Mouse (Mus musculus): ENCODE data around the gene Nav2.

The Nav2 gene

DNA sequence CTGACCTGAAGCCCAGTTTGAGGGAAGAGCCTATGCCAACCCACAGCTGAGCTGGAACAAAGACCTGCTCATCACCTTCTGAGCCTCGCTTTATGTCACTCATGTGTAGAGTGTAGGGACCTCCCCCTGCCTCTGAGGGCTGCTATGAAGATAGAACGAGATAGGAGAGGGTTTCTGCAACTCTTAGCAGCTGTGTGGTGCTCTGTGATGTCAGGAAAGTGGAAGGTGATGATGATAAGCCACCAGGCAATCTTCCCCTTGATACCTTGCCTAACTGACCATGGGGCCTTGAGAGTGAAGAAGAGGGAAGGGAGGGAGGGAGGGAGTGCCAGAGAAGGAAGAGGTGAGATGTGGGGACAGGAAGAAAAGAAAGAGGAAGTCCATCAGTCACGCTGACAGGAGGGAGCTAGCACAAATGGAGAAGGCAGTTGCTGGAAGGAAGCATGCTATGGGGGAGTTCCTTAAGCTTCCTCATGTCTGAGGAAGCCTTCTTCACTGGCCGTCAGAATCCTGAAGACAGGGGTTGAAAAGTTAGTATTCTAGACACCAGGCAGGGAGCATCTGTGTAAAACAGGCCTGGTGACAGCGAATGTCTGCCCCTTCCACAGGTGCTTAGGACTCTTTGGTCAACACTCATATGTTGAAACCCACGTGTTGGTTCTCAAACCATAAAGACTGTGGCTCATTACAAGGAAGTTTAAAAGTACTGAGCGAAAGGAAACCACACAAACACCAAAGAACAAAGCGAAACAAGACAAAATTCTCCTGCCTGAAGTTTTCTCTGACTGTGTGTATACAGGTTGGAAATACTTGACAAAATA is at the start of gene Nav2:
Gene Nav2 (plus strand): TSS at position 196 of the 821 bp plus-strand sequence.
- no peak for DNase-seq (ENCODE audit: extremely low read depth, insufficient read length, low spot score)

GRCm38 (mm10) chr7:48859362-48859761 is 49.2 kb upstream of the Nav2 start:
- DNase-seq (ENCODE audit: extremely low read depth, insufficient read length, low spot score), result no peak

GRCm38 (mm10) chr7:48860948-48861347 is 47.6 kb upstream of the Nav2 start:
- DNase-seq (ENCODE audit: extremely low read depth, insufficient read length, low spot score), result no peak

GRCm38 (mm10) chr7:48861796-48862195 is 46.7 kb upstream of the Nav2 start:
- no peak for DNase-seq (ENCODE audit: extremely low read depth, insufficient read length, low spot score)

DNA sequence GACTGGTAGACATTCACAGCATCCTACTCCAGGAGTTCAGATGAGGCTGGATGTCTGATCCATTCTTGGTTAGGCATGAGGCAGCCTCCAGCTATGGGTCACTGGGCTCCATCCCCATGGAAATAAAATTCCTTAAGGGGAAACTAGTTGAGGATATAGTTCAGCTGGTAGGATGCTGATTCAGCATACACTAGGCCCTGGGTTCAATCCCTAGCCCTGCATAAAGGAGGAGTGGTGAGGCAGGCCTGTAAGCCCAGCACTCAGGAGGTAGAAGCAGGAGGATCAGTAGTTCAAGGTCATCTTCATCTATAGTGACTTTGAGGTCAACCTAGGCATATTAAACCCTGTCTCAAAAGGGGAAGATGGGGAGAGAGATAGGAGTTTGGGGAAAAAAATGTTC is 44.3 kb upstream of the Nav2 start:
- DNase-seq (ENCODE audit: extremely low read depth, insufficient read length, low spot score), result no peak

- DNase-seq (ENCODE audit: extremely low read depth, insufficient read length, low spot score), result no peak
Measured at GRCm38 (mm10) chr7:48864671-48865458, 43.7 kb upstream of the Nav2 start.

GRCm38 (mm10) chr7:48867576-48867975 is 40.9 kb upstream of the Nav2 start:
- no peak for DNase-seq (ENCODE audit: extremely low read depth, insufficient read length, low spot score)

DNA sequence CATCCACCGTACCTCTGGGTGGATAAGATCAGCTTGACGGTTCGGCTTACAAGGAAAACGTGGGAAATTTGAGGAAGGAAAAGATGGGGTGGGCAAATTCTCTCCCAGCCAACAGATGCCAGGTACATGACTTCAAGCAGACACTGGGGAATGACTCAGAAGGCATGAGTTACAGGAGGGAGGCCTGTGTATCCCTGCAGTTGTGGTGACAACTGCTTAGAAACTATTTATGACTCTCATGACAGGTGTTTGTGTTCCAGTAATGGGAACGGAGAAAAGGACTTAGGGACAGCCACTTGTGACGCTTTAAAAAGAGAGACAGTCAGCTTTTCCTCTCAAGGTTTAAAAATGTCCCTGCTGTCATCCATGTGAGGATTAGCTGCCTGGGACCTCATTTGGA is 38.4 kb upstream of the Nav2 start:
- DNase-seq (ENCODE audit: extremely low read depth, insufficient read length, low spot score), result no peak

GRCm38 (mm10) chr7:48870579-48871180 is 37.8 kb upstream of the Nav2 start:
- DNase-seq (ENCODE audit: extremely low read depth, insufficient read length, low spot score), result no peak

GRCm38 (mm10) chr7:48871292-48871691 is 37.2 kb upstream of the Nav2 start:
- no peak for DNase-seq (ENCODE audit: extremely low read depth, insufficient read length, low spot score)

DNA sequence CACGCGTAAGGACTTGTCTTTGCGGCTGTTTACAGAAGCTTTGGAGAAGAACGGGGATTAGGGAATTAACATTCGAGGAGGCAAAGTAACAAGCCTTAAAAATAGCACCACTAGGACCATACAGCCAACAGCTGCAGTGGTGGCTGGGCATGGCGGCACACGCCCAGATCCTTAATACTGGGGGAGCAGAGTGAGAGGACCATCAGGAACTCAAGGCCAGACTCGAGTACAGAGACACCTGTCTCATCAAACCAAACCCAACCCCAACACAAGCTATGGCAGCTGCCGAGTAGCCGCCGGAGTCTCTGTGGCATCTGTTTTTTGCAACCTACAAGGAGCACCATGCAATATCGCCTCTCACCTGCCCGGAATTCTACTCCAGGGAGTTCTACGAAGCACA is 33.4 kb upstream of the Nav2 start:
- DNase-seq (ENCODE audit: extremely low read depth, insufficient read length, low spot score), result no peak

- DNase-seq (ENCODE audit: extremely low read depth, insufficient read length, low spot score), result peak; percentile 26
Measured at GRCm38 (mm10) chr7:48876526-48876925, 32.0 kb upstream of the Nav2 start.

GRCm38 (mm10) chr7:48877786-48878390 is 30.6 kb upstream of the Nav2 start:
- DNase-seq (ENCODE audit: extremely low read depth, insufficient read length, low spot score), result no peak

DNA sequence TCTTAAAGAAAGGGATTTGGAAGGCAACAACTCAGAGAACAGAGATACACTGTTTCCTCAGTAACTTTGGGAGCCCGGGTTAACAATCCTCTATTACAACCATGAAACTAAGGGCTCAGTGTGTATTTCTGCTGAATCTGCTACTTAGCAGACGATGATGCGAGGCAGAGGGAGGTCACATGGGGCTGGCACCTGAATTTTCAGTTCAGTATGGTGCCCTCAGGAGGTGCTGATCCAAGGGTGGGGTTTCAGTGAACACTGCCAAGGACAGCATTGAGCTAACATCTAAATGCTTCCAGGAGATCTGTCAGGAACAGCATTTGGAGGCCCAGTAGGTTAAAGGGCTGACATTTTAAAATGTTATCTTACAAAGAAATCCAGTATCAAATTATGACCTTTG is 28.9 kb upstream of the Nav2 start:
- no peak for DNase-seq (ENCODE audit: extremely low read depth, insufficient read length, low spot score)

DNA sequence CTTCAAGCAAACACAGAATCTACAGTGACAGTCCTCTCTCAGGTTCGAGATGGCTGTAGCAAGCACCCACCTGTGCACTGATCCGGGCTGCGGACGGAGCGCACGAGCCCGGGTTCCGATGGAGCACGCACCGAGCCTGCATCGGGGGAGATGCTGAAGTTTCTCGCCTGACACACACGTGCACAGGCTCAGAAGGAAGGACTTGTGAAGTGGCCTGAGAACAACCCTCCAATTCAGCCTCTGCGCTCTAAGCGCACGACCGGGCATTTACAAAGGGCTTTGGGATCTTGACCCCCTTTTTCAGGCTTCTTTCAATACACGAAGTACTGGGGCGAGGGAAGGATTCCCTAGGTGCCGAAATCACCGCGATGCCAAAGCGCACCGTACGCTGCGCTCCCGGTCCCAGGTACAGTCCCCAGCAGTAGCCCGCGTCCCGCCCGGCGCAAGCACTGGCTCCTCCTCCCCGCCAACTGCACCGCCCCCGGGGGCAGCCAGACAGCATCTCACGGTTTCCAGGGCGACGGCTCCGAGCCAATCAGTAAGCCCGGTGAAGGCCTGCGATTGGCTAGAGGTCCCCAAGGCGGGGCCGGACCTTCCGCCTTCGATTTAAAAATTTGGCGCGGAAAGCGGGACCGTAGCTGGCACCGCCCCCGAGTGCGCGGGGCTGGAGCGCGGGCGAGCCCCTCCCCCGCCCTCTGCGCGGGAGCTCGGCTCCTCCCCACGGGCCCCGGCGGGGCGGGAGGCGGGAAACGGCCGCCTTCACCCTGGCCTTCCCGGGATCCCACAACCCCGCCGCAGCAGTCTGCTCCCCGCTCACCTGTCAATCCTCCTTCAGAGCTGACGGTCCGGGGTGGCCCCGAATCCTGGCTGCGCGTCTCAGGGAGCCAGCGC is 27.7 kb upstream of the Nav2 start:
- DNase-seq (ENCODE audit: extremely low read depth, insufficient read length, low spot score), result peak; percentile 96

- peak; percentile 81 for DNase-seq (ENCODE audit: extremely low read depth, insufficient read length, low spot score)
Measured at GRCm38 (mm10) chr7:48881486-48881885, 27.0 kb upstream of the Nav2 start, which contains the start of gene E2f8. TSS of gene E2f8 (minus strand) at chr7:48881596.

DNA sequence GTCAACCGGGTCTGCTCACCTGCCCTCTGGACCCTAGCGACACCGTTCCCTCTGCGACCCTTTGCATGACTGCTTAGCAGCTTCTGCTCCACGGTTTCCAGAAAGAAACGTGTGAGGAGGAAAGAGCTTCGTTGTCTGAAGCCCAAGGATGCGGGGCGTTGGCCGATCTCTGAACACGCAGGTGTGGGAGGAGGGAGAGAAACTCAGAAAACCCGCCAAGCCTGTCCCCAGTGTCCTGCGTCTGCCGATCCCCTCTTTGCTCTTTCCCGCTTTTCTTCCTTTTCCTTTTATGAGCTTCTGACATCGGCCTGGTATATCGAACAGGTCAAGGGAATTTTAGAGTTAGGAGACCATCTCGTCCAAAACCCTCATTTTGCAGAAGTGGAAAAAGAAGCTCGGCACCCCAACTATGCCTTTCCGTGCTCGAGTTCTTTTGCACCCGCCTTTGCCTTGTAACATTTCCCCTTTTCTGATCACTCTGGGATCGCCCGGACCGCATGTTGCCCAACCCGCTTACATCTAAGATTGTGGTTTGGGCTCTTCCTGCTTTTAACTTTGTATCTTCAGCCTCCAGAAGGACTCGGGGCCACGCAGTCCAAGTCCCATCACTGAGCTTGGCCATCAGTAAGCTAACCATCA is 26.4 kb upstream of the Nav2 start:
- no peak for DNase-seq (ENCODE audit: extremely low read depth, insufficient read length, low spot score)

DNA sequence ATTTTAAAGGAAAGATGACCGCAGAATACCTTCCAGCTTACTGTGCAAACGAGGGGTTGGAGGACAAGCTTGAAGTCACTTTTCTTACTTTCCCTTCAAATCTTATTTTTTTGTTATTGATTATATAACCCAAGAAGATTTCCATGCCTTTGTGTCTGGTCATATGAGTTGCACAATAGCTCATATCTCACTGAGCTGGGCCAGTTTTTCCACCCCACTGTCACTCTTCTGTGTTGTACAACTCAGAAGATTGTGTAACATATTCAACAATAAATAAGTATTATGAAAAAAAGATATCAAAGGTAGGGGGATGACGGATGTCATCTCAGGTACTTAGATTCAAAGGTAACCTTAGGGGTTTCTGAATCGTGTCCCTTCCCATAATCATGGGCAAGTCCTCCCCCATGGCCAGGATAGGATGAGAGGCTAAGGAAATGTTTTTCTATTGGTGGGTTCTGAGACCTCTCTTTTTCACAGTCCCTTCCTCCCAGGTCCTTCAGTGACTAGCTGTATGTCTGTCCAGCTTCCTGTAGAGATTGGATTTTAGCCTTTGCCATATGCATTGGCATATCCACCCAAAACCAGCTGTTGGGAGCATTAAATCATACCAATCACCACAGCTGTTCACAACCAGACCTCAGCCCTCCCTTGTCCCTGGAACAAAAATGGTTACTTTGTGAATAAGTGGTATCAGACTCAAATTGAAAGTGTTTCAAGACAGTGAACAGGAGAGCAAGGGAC is 24.8 kb upstream of the Nav2 start:
- no peak for DNase-seq (ENCODE audit: extremely low read depth, insufficient read length, low spot score)

DNA sequence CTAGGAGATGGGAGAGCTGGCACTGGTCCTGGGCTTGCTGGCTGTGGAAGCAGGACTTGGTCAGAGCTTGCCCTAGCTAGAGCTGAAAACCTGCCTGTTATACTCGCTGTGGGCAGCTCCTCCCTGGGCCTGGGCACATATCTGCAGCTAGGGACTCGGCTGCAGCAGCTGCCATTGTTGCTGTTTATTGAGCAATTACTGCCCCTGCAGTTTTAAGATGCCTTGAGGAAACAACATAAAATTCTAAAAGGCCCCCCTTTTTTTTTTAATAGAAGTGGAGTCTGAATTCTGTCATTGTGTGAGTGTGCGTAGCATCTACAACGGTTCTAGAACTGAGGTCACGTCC is 24.3 kb upstream of the Nav2 start:
- DNase-seq (ENCODE audit: extremely low read depth, insufficient read length, low spot score), result no peak
